Mouse (Mus musculus) heart, postnatal 25 days (tissue): ENCODE results near the gene Cdkn1a. TPM values are rescaled to one million over a fixed set of nuclear protein-coding genes. Genes with fewer than 3 reads are reported as not detected.

Source experiments
- DNase-seq: peaks from one replicate; pipeline ENCODE4 v3.0.0; 2022; ENCODE audit warnings: low spot score
- intact Hi-C: fragments of 180-260 bp; cut with DNase I; formaldehyde crosslinking; loops from one replicate; pipeline ENCODE4 v1.15.1; 2025
- total RNA-seq, 2 experiments: library from RNA; stranded (reverse); gene quantifications; 2 replicates each; pipeline ENCODE4 v1.2.3; 2021

Gene Cdkn1a
- total RNA-seq, 2 experiments from 2014 or later = 30.1 to 102 TPM

DNA sequence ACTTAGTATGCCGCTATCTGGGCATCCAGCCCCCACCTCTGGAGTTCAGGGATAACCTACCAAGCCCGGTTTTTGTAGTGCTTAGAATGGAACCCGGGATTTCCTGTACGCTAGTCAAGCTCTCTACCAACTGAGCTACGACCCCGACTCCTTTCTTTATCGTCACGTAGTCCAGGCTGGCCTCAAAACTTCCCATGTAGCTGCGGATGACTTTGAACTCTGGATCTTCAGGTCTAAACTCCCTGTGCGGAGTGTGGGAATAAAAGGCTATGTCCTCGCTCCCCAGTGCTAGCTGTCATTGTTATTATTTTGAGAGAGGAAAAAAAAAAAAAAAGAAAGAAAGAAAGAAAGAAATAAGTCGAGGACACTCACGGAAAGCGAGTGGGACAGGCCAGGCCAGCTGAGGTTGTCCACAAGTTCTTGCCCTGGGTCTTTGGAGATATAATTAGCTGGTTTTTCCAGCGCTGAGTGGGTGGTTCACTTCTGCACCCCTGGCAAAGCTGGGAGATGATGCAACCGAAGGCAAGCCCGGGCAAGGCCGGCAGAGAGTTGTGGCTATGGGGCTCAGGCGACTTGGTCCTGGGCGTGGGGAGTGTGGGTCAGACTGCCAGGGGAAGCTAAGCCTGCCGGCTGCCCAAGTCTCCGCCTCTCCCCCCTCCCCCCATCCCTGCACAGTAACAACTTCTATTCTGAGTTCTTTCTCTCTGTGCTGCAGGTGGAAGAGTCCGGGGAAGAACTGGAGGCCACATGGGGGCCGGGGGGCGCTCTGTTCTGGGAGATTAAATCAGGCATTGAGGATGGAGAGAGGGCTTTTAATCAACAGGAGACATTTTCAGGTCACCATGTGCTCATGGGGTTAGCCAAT, 12.0 kb upstream of the Cdkn1a start:
- intact Hi-C loops = loop anchor here (2.0 kb wide), 1 partner anchor 16 kb away; no protein-coding TSS in a partner anchor
- DNase-seq = peak; percentile 78

DNA sequence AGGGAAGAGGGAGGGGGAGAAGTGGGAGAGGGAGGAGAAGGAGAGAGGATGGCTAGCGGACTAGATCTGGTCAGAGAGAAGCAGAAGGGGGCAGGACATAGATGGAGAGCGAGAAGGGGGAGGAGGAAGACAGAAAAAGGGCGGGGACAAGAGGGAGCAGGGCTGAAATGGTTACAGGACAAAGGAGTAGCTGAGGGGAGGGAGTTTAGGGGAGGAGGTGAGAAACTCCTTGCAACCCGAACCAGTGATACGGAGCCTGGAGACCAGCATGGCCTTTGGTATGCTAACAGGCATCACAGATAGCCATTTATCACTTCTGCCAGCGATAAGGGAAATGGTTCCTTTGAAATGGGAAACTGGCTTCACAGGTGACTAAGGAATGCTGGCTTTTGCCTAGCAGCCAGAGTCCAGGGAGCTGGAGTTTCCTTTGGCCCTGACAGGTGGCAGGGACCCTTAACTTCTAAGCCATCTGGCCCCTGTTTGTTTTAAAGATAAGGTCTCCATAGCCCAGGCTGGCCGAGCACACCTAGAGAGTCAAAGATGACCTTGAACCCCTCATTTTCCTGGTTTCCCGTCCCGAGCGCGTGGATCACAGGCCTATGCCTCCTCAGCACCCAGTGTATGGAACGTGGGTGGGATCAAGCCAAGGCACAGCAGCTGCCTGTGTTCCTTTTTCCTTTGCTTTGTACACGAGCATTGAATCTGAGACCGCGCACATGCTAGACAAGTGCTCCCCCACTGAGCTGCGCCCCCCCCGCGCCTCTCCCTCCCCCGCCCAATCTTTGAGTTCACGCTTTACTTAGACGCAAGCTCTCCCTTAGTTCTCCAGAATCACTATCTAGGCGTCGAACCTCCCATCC, 9.8 kb upstream of the Cdkn1a start:
- DNase-seq = no peak
- intact Hi-C loops = no loop called here

DNA sequence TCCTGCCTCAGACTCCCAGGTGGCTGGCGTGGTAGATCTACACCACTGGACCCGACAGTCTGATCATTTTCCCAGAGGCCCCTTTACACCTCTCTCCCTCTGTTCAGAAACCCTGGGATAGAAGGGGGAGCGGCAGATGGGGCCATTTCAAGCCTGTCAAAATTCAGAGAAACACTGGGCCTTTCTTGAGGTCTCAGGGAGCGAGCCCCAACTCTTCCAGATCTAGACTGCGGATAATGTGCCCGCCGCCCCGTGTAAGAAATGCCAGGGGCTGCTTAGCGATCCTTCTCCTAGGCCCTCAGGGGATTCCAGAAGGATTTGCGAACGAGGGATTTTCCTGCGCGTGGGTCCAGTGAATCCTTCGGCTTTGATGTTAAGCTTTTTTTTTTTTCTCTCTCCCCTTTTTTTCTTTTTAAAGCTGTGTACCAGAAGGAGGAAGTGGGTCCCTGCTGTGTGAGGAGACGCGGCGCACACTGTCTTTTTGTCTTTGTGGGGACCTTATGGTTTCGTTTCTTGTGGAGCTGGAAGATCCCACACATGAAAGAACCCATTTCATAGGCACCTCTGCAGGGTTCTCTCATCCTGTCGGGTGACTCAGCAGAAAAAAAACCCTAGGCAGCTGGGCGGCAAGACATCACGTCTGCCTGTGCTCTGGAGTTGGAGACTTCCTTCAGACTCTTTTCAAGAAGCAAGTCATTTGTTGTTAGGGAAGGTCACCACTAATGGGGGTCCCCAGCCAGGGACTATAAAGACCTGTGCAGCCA, 9.0 kb upstream of the Cdkn1a start:
- intact Hi-C loops = no loop called here
- DNase-seq = no peak

DNA sequence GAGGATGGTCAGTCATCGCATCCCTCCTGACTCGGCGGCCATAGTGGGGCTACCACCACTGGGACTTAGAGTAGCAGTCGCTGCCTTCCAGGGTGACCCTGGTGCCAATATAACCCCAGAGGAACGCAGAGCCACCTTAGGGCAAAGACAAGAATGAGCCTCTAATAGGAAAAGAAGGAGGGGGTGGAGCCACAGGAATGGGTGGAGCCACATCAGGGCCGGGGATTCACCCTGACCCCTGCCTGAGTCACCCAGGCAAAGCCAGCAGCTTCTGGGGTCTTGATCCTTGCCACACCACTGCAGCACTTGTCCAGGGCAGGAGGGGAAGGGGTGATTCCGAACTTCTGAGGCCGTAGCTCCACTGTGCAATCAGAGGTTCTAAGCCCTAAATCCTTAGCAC, 7.2 kb upstream of the Cdkn1a start:
- intact Hi-C loops = no loop called here
- no peak for DNase-seq

DNA sequence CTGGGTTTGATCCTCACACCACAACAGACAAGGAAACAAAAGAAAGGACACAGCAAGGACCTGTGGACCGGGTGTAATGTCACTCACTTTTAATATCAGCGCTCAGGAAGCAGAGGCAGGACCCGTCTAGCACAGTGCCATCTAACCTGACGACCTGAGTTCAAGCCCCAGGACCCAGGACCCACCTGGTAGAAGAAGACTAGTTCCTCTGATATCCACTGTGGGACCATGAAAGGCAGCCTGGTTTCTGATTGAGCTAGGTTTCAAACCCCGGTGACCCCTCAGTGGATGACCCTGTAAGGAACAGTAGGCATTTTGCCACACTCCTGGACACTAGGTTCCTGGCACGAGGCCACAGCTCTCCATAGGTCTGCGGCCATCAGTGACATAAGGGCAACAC, 6.1 kb upstream of the Cdkn1a start:
- intact Hi-C loops = no loop called here
- no peak for DNase-seq

DNA sequence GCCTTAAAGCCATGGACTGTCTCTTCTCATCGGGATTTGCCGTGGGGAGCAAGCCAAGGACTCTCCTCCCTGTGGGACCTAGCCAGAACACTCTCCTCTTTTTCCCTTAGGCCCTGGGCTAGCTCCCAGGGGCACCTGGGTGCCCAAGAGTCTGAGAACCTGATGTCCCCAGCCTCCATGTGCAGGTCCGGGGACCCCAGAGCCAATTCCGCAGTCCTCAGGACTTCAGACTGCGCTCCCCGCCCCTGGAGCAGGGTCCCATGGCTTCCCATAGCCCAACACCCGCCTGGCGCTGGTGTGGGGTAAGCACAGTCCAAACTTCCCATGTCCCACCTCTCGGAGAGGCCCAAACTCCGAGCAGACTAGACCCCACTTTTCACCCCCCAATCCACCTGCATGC, 5.5 kb upstream of the Cdkn1a start:
- DNase-seq = no peak
- intact Hi-C loops = no loop called here

DNA sequence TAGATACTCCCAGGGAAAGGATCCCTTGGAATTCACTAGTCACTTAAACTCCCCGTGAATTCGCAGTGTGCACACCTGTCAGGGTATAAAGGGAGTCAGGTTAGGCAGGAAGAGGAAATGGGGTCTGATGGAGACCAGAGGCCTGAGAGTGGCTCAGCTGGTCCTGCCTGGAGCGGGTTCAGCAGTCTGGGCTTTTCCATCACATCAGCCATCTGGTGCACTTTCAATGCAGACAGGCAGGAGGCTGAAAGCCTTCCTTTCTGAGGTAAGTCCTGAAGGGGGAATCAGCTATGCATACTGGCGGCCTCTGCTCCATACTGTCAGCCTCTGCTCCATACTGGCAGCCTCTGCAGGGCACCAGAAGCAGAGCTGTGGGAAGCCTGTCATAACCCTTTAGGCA, 3.9 kb upstream of the Cdkn1a start:
- intact Hi-C loops = no loop called here
- DNase-seq = no peak

DNA sequence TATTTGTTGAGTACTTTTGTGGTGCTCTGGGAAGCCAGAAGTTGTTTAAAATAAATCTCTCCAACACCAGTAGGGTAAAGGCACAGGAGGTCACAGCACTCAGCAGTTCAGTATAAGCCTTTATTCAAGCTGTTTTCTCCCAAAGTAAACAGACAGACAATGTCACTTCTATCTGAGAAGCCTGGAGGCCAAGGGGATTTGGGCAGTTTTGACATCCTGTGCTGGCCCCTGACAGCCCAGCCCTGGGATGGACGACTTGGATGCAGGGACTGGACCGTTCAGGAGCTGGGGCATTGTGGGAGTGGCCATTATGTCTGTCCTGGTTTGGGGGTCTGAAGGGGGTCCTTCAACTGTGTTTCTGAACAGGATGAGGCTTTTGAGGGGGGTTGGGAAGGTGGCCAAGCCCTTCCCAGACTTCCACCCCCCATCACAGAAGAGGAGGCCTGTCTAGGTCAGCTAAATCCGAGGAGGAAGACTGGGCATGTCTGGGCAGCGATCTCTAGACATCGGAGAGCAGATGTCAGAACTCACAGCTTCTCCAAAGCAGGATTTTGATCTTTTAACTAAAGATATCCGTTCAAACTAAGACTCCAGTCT, 670 bp downstream of the Cdkn1a start:
- intact Hi-C loops = no loop called here
- DNase-seq = no peak

DNA sequence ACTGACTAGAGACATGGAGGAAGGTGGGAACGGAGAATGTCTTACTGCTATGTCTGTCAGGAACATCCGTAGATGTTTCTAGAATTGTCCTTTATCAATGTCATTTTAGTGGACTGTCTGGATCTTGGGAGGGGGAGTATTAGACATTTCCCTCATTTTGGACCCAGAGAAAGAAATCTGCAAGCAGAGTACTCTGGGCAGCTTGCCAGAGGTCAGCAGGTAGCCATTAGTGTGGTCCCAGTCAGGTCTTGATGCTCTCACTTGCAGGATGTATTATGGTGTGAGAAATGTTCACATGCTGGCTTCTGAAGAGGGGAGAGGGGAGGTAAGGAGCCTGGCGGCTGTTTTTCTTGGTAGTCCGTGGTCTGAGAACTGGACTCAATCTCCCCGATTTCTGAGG, 1.7 kb downstream of the Cdkn1a start:
- intact Hi-C loops = no loop called here
- no peak for DNase-seq

DNA sequence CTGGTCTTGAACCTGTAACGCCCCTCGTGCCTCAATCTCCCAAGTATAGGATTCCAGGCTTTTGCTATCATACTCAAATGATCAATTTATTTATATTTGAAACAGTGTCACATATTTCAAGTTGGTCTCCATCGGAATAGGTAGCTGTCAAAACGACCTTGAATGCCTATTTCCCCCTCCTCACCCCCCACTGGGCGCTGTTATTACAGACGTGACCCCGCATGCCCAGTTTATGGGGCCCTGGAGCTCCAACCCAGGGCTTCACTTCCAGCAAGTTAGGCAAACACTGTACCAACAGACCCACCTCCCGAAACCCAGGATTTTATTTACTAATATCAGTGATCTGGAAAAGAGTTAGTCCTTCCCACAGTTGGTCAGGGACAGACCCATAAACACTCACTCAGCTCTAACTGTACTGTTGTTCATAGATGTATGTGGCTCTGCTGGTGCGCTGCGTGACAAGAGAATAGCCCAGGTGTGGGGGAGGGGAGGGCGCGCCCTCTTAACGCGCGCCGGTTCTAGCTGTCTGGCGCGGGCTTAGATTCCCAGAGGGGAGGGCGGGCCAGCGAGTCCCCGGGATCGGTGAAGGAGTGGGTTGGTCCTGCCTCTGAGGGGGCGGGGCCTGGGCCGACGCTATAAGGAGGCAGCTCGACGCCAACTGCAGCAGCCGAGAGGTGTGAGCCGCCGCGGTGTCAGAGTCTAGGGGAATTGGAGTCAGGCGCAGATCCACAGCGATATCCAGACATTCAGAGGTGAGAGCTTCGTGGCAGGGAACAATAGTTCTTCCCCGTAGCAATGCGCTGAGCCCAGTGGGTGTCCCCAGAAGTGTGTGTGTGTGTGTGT, 2.6 kb downstream of the Cdkn1a start:
- peak; percentile 85 for DNase-seq
- intact Hi-C loops = no loop called here

DNA sequence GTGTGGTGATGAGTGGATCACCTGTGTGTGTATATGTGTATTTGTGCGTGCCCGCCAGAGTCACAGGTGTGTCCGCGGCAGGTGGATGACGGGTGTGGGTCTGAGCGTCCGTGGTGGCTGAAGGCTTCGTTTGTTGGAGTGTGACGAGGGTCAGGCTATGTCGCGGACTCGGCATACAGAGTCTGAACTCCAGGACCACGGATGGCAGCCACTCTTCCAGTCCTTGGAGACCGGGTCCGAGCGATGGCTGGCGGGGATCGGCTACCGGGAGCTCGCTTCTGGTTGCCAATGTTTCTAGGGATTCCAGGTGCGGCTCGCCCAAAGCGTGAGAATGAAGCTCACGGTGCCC, 3.2 kb downstream of the Cdkn1a start:
- intact Hi-C loops = loop anchor here (2.0 kb wide), 1 partner anchor 15 kb away; no protein-coding TSS in a partner anchor
- DNase-seq = no peak

DNA sequence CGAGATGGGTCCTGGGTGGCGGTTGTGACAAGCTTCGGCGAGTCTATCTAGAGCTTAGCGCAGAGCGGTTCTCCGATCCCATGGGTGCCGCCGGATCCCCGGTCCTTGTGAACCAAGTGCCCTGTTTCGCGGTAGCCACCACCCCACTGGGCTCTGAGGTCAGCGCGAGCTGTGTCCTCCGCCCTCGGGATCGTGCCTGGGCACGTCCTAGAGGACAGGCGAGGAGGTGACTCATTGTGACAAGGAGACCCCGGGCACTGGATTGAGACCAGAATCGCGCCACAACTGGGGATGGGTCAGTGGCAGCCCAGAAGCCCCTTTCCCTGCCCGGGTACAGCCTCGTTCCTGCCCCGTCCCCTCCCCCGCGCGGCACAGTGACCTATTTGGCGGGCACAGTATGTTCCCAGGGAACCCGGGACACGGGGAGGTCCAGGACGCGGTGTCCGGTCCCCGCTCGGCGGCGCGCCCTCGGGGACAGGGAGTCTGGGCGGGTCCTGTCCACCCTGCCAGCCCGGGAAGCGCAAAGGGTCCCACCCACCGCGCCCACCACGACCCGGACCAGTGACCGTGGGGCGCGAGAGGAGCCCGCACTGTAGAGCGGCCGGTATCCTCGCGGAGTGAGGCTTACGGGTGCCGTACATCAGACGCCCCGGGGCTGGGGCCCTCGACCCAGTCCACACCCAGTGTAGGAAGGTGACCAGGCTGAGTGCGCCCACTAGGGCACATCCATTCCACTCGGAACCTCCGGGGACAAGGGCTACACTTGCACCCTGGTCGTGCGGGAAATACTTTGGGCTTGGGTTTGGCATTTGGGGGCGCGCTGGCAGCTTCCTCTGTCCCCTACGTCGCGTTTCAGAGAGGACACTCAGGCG, 3.8 kb downstream of the Cdkn1a start:
- intact Hi-C loops = loop anchor here (1.0 to 5.0 kb wide), 3 partner anchors 16 to 78 kb away; no protein-coding TSS in a partner anchor
- DNase-seq = peak; percentile 90

DNA sequence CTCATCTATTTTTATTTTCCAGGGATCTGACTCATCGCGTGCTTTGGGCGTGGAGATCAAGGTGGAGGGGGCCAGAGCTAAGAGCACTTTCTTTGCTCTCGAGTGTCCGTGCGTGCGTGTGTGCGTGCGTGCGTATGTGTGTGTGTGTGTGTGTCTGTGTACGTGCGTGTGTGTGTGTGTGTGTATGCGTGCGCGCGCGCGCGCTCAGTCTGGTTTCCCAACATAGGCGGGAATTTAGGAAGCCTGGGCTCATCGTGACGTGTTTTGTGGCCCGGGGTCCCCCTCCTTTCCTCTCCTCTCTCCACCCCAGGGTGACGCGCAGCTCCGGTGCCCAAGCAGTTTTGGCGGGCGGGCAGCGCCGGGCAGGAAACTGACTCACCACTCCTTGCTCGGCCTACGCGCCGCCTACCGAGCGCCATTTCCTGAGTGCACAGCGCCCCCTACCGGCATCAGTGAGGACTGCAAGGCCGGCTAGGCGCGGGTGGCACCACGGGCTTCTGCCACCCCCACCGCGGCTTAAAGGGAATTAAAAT, 4.5 kb downstream of the Cdkn1a start:
- peak; percentile 98 for DNase-seq
- intact Hi-C loops = loop anchor here (1.0 to 5.0 kb wide), 3 partner anchors 16 to 77 kb away; no protein-coding TSS in a partner anchor

DNA sequence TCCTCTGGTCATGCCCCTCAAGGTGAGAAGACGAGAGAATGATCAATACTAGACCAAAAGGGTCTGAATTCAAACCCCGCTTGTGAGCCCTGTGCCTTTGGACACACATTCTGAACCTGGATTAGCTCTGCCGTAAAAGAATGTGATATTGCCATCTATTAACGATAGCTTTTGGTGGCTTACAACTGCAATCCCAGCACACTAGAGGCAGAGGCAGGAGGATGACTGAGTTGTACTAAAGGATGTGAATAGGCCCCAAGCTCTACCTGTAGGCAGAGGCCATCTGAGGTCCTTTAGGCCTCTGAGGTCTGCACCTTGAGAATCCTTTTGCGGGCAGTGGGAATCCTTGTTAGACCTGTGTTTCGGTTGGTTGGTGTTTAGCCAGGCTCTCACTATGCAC, 5.5 kb downstream of the Cdkn1a start:
- intact Hi-C loops = loop anchor here (5.0 kb wide), 1 partner anchor 76 kb away; no protein-coding TSS in a partner anchor
- no peak for DNase-seq

DNA sequence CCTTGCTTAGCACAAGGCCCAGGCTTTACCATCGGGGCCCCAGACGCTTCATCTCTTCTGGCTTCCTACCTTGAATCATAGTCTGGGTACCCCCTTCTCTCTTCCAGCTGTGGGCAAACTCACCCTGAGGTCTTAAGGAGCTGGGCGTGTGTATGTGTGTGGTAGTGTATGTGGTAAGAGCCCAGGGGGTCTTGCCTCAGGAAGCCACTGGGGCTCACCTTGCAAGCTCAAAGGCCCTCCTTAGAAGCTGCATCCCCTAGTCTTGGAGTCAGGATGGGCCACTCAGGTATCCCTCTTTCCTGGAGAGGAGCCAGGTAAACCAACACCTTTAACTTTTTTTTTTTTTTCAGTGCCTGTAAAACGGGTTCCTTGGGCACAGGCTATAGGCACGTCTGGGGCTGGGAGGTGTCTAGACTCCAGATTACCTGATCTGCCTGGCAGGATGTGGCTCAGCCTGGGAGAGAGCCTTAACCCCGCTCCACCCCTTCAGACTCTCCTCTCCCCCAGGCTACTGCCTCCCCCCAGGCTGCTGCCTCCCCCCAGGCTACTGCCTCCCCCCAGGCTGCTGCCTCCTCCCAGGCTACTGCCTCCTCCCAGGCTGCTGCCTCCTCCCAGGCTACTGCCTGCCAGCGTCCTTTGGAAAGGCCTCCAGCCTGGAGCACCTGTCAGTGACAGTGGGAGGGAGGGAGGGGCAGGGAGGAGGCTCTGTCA, 6.2 kb downstream of the Cdkn1a start:
- intact Hi-C loops = loop anchor here (5.0 kb wide), 1 partner anchor 75 kb away; no protein-coding TSS in a partner anchor
- DNase-seq = no peak

DNA sequence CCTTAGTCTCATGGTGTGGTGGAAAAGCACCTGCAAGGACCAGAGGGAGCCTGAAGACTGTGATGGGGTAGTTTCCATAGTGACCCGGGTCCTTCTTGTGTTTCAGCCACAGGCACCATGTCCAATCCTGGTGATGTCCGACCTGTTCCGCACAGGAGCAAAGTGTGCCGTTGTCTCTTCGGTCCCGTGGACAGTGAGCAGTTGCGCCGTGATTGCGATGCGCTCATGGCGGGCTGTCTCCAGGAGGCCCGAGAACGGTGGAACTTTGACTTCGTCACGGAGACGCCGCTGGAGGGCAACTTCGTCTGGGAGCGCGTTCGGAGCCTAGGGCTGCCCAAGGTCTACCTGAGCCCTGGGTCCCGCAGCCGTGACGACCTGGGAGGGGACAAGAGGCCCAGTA, 7.5 kb downstream of the Cdkn1a start:
- DNase-seq = no peak
- intact Hi-C loops = loop anchor here (5.0 kb wide), 1 partner anchor 74 kb away; no protein-coding TSS in a partner anchor

DNA sequence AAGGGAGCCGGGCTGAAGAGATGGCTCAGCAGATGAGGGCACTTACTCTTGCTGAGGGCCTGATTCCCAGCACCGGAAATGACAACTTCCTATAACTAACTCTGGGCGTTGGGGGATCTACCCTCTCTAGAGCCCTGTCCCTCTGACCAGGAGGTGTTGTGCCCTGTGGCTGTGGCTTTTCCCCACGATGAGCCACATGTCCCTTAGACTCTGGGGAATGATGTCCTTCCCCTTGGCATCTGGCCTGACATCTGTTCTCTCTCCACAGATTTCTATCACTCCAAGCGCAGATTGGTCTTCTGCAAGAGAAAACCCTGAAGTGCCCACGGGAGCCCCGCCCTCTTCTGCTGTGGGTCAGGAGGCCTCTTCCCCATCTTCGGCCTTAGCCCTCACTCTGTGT, 8.3 kb downstream of the Cdkn1a start:
- intact Hi-C loops = loop anchor here (5.0 kb wide), 1 partner anchor 73 kb away; no protein-coding TSS in a partner anchor
- DNase-seq = no peak
